Mouse (Mus musculus): ENCODE data around the gene Snrpd3.

Snrpd3 gene

GRCm38 (mm10) chr10:75568029-75568428 lies 50.7 kb downstream of the Snrpd3 start:
- no peak for DNase-seq

DNA sequence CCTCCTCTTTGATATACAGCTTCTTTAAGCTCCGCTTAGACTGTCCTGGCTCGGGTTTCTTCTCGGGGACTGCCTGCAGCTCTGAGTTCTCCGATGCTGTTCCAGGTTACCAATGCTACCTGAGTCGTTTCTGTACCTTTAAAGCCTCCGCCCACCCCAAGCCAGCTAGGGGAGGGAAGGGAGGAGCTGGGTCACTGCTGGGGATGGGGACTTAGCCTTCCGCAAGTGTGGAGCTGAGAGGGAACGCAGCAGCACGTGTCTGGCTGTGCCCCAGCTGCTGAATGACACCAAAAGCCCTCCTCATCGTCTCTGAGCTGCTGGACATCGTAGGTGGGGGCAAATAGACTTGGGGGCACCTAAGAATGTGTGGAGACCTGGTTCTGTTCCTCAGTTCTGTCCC lies 51.1 kb downstream of the Snrpd3 start:
- DNase-seq, result no peak

DNA sequence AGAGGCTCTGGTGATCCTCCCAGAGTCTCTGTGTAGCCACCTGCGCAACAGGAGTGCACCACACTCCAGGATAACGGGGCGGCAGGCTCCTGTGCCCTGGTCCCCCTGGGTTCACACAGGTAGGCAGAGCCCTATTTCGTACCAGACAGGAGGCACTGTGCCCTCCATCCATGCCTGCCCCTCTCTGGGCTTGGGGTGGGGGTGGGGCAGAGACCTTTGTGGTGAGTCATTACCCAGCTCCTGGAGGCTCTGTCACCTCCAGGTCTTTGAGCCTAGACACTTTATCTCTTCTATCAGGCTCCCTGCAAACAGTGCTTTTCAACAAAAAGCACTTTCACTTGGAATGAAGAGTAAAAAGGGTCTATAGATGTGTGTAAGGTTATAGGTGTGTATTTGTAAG lies 51.5 kb downstream of the Snrpd3 start:
- no peak for DNase-seq

DNA sequence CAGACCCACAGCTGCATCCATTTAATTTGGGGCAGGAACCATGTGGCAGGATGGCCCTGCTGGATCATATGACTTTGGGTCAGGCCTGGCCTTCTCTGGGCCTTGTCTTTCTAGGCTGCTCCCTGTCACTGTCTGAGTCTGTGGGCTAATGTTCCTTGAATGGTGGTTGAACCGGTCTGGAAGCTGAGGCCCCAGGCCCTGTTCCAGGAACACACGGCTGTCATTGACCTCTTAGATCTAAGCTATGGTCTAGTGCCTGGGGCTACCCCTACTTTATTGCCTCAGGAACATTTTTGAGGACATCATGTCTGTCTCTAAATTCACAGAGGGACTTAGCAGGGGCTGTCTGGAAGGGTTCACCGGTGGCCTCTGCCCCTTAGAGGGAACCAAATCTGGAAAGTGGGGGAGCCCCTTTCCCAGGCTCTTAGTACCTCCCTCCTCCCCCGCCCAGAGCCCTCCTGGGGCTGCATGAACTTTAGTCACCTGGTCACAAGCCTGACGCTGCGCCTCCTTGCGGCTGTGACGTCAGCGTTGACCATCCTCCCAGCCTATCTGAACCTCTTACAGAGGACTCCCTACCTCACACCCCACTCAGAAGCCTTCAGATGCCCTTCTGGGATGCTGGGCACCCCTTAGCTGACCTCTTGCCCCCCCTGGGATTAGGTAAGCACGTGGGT lies 53.8 kb downstream of the Snrpd3 start:
- DNase-seq, result no peak

GRCm38 (mm10) chr10:75571937-75572336 lies 54.6 kb downstream of the Snrpd3 start:
- DNase-seq, result no peak

DNA sequence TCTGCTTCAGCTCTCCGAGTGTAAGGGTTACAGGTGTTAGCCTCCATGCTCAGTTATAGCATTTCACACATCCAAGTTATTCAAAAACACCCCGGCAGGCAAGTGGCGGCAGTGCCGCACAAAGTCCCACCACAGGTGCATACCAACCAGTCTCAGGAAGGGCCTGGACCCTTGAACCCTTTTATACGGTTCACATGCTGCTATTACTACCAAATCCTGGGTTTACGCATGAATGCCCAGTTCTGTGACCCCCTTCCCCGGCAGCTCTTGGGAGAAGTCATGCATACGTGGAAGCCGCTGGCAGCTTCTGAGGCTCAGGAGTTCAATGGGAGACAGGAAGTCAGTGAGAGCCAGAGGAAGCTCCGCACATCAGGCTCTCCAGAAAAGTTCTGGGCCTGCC lies 55.8 kb downstream of the Snrpd3 start:
- DNase-seq, result no peak

DNA sequence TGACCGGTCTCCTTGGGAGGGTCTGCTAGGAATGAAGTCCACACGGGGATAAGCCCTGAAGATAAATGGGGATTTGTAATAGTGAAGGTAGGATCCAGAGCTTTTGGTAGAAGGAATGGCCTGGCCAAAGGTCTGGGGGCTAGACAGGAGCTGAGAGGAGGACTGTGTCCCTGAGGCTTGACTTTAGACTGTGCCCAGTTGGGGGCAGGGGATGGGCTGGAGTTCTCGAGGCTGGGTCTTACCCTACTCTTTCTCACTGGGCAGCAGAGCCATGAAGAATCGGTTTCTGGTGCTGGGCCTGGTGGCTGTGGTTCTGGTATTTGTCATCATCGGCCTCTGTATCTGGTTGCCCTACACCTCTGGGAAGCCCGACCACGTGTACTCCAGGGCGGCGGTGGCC lies 56.6 kb downstream of the Snrpd3 start:
- no peak for DNase-seq

- no peak for DNase-seq
Measured at GRCm38 (mm10) chr10:75579129-75579528, 61.8 kb downstream of the Snrpd3 start.

GRCm38 (mm10) chr10:75585876-75586552 lies 68.7 kb downstream of the Snrpd3 start:
- DNase-seq, result peak; percentile 71 to 92

- no peak for DNase-seq
Measured at GRCm38 (mm10) chr10:75586553-75586879, 69.2 kb downstream of the Snrpd3 start.
